Mouse (Mus musculus) retina, postnatal 1 day (tissue): Measurements from ENCODE around the gene Sik3.
"Not testable (repeated sequence)": the region's sequence is repeated elsewhere in the genome, so short reads cannot be mapped to it uniquely, and the experiment has no call there.

Experiments used
- DNase-seq: peaks from one replicate; pipeline ENCODE4 v3.0.0-alpha.2; 2012

Sik3 gene

GRCm38 (mm10) chr9:46155818-46156217, 143.2 kb downstream of the Sik3 start:
- DNase-seq = not testable (repeated sequence)

GRCm38 (mm10) chr9:46156711-46157110, 144.1 kb downstream of the Sik3 start:
- peak; percentile 27 for DNase-seq

DNA sequence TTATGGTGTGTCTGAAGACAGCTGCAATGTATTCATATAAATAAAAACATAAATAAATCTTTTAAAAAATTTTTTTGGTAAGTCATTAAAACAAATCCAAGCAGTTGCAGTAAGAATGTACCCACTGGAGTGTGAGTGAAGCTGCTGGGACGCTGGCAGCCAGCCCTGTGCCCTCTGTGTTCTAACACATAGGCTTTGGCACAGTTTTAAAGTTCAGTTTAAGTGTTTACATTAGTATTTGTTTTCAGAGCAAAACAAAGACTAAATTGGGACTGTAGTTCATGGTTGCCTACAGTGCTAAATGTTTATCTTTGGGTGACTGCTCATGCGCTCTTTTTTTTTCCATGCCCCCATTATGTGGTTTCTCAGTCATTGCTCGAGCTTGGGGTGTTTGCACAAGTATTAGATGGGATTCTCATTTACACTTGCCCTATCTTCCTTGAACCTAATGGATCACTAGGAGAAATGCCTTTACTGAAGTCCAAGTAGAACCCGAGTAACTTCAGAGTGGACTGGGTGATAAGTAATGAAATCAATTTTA, 145.7 kb downstream of the Sik3 start:
- DNase-seq = no peak

GRCm38 (mm10) chr9:46163430-46163829, 150.8 kb downstream of the Sik3 start:
- no peak for DNase-seq

- no peak for DNase-seq
Observed at GRCm38 (mm10) chr9:46168802-46169201, 156.2 kb downstream of the Sik3 start.

DNA sequence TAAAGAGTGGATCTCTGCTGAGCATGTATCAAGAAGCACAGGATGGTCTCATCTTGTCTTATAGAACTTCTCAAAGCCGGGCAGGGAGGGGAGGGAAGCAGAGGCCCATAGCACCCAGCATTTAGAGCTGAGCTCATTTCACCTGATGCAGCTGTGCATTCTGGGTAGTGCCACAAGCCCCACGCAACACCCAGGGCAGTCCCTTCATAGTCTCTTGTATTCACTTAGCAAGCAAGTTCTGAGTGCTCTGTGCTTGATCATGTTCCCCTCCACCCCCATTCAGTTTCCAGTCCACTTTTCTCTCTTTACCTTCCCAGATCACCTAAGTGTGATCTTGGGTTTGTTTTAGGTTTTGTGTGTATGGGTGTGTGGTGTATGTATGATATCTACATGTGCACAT, 159.6 kb downstream of the Sik3 start:
- DNase-seq = no peak

- no peak for DNase-seq
Observed at GRCm38 (mm10) chr9:46172953-46173352, 160.3 kb downstream of the Sik3 start.

GRCm38 (mm10) chr9:46173919-46174318, 161.3 kb downstream of the Sik3 start:
- DNase-seq = no peak

DNA sequence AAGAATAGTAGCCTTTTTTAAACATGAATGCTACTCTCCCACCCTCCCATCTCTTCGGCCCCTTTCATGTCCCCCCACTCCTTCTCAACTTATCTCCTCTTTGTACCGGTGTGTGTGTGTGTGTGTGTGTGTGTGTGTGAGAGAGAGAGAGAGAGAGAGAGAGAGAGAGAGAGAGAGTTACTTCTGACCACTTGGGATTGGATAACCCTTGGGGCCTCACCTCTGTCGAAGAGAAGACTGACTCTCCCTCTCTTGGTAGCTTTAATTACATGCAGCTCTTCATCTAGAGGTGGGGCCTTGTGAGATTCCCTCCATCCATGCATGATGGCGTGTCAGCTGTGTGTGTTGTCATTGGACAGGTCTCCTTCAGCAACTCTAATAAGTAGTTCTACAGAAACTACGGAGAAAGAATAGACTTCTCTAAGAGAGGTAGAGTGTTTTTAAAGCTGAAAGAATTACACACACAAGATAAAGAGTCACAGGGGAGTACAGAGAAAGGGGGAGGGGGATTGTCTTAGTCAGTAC, 162.2 kb downstream of the Sik3 start:
- no peak for DNase-seq

- no peak for DNase-seq
Observed at GRCm38 (mm10) chr9:46175300-46175699, 162.7 kb downstream of the Sik3 start.

DNA sequence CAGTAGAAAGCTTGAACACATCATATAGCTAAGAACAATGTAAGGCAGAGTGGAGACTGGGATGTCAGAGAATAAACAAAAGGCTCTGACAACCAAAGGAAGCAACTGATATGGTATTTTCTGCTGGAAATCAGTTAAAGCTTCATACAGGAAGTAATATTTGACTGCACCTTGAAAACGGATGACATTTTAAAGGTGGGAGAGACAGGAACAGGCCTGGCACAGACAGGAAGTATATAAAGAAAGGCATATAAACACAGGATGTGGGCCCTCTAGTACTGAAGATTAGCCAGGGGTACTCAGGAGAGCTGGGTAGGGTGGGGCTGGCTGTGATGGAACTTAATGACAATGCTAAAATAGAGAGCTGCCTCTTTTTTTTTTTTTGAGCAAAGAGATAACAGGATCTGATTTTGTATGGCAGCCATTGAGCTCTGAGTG, 163.3 kb downstream of the Sik3 start:
- DNase-seq = no peak

DNA sequence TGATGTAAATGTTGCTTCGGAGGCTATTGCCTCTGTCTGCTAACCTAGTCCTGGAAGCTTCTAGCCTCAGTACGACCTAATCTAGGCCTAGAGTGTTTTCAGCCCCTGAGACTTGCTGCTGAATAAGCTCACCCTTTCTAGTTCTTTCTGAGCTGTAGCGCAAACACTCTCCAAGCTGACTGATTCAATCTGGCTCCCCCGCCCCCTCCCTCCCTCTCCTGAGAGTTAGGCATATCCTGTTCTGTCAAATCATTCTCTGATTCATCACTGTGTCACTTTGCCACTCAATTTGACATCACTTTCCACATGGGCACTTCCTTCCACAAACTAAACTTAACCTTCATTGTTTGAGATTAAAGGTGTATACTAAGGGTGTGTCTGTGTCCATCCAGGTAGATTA, 164.0 kb downstream of the Sik3 start:
- no peak for DNase-seq

- DNase-seq = no peak
Observed at GRCm38 (mm10) chr9:46178595-46178994, 166.0 kb downstream of the Sik3 start.

DNA sequence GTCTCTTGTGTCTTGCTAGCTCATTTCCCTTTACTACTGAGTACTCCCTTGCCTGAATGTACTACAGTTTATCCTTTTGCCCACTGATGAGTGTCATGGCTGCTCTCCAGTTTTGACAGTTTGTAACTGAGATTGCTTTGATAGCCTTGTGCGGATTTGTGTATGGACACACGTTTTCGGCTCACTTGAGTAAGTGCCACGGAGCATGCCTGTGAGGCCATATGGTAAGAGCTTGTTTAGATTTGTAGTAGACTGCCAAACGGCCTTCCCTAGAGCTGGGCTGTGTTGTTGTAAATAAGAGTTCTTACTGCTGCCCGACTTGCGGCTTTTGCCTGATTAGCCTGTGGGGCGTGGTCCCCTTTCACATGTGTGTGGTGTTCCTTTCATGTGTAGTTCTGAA, 168.7 kb downstream of the Sik3 start:
- no peak for DNase-seq

DNA sequence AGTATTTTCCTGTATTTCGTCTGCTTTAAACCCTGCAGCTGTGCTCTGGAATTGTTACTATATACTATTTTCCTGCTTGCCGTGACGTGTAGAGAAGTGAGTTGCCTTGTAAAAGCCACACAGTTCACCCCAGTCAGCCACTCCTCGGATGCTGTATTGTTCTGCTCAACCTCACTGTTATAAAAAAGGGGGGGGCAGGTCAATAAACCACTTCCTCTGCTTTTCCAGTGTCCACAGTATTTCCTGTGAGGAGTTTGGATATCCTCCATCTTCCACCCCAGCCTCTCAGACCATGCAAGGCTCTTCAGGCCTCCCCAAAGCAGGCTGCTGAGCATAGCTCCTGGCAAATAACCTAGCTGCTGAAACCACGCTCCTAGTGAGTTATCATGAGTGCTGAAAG, 171.9 kb downstream of the Sik3 start:
- no peak for DNase-seq

DNA sequence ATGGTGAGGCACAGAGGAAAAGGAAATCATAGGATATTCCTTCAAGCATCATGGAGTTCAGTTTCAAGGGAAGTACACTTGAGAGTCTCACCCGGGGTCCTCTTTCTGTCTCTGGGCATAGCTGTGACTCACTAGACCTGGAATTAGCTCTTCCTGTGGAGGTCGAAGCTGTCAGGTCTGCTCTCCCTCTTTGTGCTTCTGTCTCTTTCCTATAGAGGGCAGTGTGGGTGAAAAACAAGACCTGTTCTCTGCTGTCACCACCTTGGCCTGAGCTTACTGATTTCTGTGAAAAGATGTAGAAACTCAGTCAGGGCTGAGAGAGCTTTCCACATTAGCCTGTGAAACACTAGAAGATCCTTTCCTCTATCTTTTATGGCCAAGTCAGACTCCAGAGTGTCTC, 172.6 kb downstream of the Sik3 start:
- DNase-seq = peak; percentile 60

GRCm38 (mm10) chr9:46186387-46186786, 173.8 kb downstream of the Sik3 start:
- no peak for DNase-seq

- no peak for DNase-seq
Observed at GRCm38 (mm10) chr9:46188370-46188769, 175.8 kb downstream of the Sik3 start.

DNA sequence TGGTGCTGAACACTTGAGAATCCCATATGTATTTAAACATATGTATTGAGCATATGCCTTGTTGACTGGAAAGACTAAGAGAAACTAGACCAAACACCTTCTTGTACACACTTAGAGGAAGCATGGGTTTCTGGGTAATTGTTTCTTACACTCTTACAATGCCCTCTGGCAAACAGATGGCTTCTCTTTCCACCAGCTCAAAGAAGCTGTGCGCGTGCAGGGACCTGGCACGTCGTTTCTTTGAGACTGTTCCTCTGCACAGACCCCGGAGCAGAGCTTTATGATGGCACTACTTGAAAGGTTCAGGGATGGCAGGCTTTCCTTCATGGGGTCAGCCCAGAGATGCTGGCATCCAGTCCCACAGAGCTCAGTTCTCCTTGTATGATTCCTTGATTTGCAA, 176.3 kb downstream of the Sik3 start:
- DNase-seq = peak; percentile 23

GRCm38 (mm10) chr9:46189381-46189780, 176.8 kb downstream of the Sik3 start:
- peak; percentile 37 for DNase-seq

- DNase-seq = no peak
Observed at GRCm38 (mm10) chr9:46191234-46191633, 178.6 kb downstream of the Sik3 start.

DNA sequence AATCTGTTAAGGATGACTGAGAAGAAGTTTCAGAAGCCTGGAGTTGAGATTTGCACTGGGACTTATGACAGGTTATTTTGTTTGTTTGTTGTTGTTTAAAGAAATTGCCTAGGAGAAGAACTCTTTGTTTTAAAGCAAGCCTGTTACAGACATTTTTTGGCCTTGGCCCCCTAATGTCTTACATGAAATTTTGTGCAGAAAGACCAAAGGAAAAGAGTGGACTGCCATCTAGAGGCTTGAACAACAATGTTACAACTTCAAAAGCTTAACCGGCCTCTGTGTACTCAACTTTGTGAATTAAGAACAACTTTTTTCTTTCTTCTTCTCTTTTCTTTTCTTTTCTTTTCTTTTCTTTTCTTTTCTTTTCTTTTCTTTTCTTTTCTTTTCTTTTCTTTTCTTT, 179.0 kb downstream of the Sik3 start:
- peak; percentile 74 for DNase-seq

- no peak for DNase-seq
Observed at GRCm38 (mm10) chr9:46192642-46193041, 180.0 kb downstream of the Sik3 start.

DNA sequence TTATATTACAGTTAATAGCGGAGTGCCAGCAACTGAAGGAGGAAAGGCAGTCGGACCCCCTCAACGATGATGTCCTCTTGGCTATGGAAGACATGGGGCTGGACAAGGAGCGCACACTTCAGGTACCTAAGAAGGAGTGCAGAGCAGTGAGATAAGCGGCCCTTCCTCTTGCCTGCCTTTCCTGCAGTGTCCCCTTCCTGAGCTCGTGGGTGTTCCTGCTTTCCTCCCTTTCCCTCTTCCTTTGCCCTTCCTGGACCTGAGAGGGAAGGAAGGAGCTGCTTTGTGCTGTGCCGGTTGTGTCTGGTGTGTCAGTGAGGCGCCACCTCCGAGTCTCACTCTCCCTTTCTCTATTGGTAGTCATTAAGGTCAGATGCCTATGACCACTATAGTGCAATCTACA, 182.2 kb downstream of the Sik3 start:
- no peak for DNase-seq

DNA sequence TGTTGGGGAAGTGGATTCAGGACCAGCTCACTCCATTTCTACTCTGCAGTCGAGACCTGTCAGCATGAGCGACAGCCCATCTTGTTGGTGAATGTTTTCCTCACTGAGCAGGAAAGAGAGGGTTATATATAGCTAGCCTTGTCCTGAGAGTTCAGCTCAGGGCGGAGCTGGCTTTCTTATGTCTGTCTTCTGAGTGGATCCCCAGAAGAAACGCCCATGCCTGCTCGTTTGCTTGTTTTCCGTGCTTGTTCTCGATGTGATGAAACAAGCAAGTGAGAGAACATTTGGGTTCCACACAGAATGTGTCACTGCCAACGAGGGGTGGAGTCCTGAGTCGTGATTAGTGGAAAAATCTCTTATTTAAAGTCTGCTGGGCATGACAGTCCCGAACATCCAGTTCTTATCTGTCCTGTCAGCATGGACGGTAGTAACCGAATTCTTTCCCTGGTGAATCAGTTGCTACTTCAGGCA, 184.1 kb downstream of the Sik3 start:
- DNase-seq = no peak
